Mouse (Mus musculus): ENCODE data around the gene Fgfr2. TPM values are rescaled to one million over a fixed set of nuclear protein-coding genes. Genes with fewer than 3 reads are reported as not detected.

The Fgfr2 gene
- polyA plus RNA-seq, 1 experiment from 2014 or later = 104 TPM

- no peak overlapping the region for H3K4me3 ChIP-seq (replicated peaks)
- H3K9me3 ChIP-seq = no peaks in the 10 kb centered on the region
- H3K4me1 ChIP-seq = peaks cover 32% of the 10 kb centered on the region
- H3K36me3 ChIP-seq = no peaks in the 10 kb centered on the region
- no peaks in the 10 kb centered on the region for H3K27me3 ChIP-seq (replicated peaks)
- no peak for ATAC-seq (ENCODE audit: insufficient read depth, low FRiP score, low read depth)
- H3K4me2 ChIP-seq = no peak overlapping the region
- H3K9ac ChIP-seq = no peak overlapping the region
- H3K27ac ChIP-seq = peak overlapping the region; percentile 27; the same call in 1 of the 2 replicates
- WGBS = 33% methylated on average over 7 of the region's 7 CpGs
Observed at GRCm38 (mm10) chr7:132781130-132781814, 341.9 kb downstream of the Fgfr2 start.

- Histone ChIP-seq H3K27me3 (replicated peaks) (no peaks in the 10 kb centered on the region), H3K27ac (peak overlapping the region; percentile 27; the same call in 1 of the 2 replicates), H3K9me3 (no peaks in the 10 kb centered on the region), H3K4me3 (replicated peaks) (no peak overlapping the region), H3K4me2 (no peak overlapping the region), H3K9ac (no peak overlapping the region), H3K36me3 (no peaks in the 10 kb centered on the region), H3K4me1 (peaks cover 28% of the 10 kb centered on the region)
- ATAC-seq (ENCODE audit: insufficient read depth, low FRiP score, low read depth) = no peak
- 45% methylated on average over 4 of the region's 4 CpGs for WGBS
Observed at GRCm38 (mm10) chr7:132780611-132781010, 342.5 kb downstream of the Fgfr2 start.

- peak; percentile 21; the same call in 1 of the 2 replicates for ATAC-seq (ENCODE audit: insufficient read depth, low FRiP score, low read depth)
- Histone ChIP-seq H3K4me3 (replicated peaks) (no peak overlapping the region), H3K4me2 (no peak overlapping the region), H3K4me1 (peaks cover 22% of the 10 kb centered on the region), H3K27ac (no peak overlapping the region), H3K27me3 (replicated peaks) (no peaks in the 10 kb centered on the region), H3K9ac (no peak overlapping the region), H3K9me3 (no peaks in the 10 kb centered on the region), H3K36me3 (no peaks in the 10 kb centered on the region)
- WGBS = 78% methylated on average over 13 of the region's 13 CpGs
Observed at GRCm38 (mm10) chr7:132778630-132779029, 344.5 kb downstream of the Fgfr2 start.

GRCm38 (mm10) chr7:132777728-132778453 is 345.3 kb downstream of the Fgfr2 start:
- no peak overlapping the region for H3K9ac ChIP-seq
- H3K9me3 ChIP-seq = no peaks in the 10 kb centered on the region
- peaks cover 22% of the 10 kb centered on the region for H3K4me1 ChIP-seq
- H3K27me3 ChIP-seq (replicated peaks) = no peaks in the 10 kb centered on the region
- no peak overlapping the region for H3K4me2 ChIP-seq
- H3K4me3 ChIP-seq (replicated peaks) = no peak overlapping the region
- ATAC-seq (ENCODE audit: insufficient read depth, low FRiP score, low read depth) = peak; percentile 79
- no peak overlapping the region for H3K27ac ChIP-seq
- WGBS = 77% methylated on average over 1 of the region's 1 CpGs
- H3K36me3 ChIP-seq = no peaks in the 10 kb centered on the region

GRCm38 (mm10) chr7:132777117-132777516 is 346.0 kb downstream of the Fgfr2 start:
- no peak overlapping the region for H3K4me3 ChIP-seq (replicated peaks)
- no peak overlapping the region for H3K9ac ChIP-seq
- 84% methylated on average over 7 of the region's 7 CpGs for WGBS
- no peaks in the 10 kb centered on the region for H3K9me3 ChIP-seq
- H3K36me3 ChIP-seq = no peaks in the 10 kb centered on the region
- peaks cover 20% of the 10 kb centered on the region for H3K4me1 ChIP-seq
- H3K27ac ChIP-seq = no peak overlapping the region
- no peaks in the 10 kb centered on the region for H3K27me3 ChIP-seq (replicated peaks)
- H3K4me2 ChIP-seq = no peak overlapping the region
- ATAC-seq (ENCODE audit: insufficient read depth, low FRiP score, low read depth) = no peak

- ATAC-seq (ENCODE audit: insufficient read depth, low FRiP score, low read depth) = peak; percentile 68; the same call in 1 of the 2 replicates
- H3K4me3 ChIP-seq (replicated peaks) = no peak overlapping the region
- H3K4me2 ChIP-seq = no peak overlapping the region
- no peak overlapping the region for H3K27ac ChIP-seq
- H3K9ac ChIP-seq = no peak overlapping the region
- WGBS = 77% methylated on average over 7 of the region's 7 CpGs
- H3K36me3 ChIP-seq = no peaks in the 10 kb centered on the region
- H3K27me3 ChIP-seq (replicated peaks) = no peaks in the 10 kb centered on the region
- H3K9me3 ChIP-seq = no peaks in the 10 kb centered on the region
- H3K4me1 ChIP-seq = peaks cover 14% of the 10 kb centered on the region
Observed at GRCm38 (mm10) chr7:132776338-132777111, 346.6 kb downstream of the Fgfr2 start.

- Histone ChIP-seq H3K4me1 (peaks cover 8% of the 10 kb centered on the region), H3K9me3 (no peaks in the 10 kb centered on the region), H3K27ac (no peak overlapping the region), H3K36me3 (no peaks in the 10 kb centered on the region), H3K9ac (no peak overlapping the region), H3K27me3 (replicated peaks) (no peaks in the 10 kb centered on the region), H3K4me3 (replicated peaks) (no peak overlapping the region), H3K4me2 (no peak overlapping the region)
- 93% methylated on average over 10 of the region's 10 CpGs for WGBS
- no peak for ATAC-seq (ENCODE audit: insufficient read depth, low FRiP score, low read depth)
Observed at GRCm38 (mm10) chr7:132775922-132776321, 347.2 kb downstream of the Fgfr2 start.

GRCm38 (mm10) chr7:132775333-132775732 is 347.8 kb downstream of the Fgfr2 start:
- H3K4me1 ChIP-seq = peaks cover 2% of the 10 kb centered on the region
- no peaks in the 10 kb centered on the region for H3K9me3 ChIP-seq
- no peak overlapping the region for H3K27ac ChIP-seq
- H3K4me3 ChIP-seq (replicated peaks) = no peak overlapping the region
- H3K9ac ChIP-seq = no peak overlapping the region
- no peak overlapping the region for H3K4me2 ChIP-seq
- no peaks in the 10 kb centered on the region for H3K36me3 ChIP-seq
- WGBS = 77% methylated on average over 5 of the region's 5 CpGs
- no peak for ATAC-seq (ENCODE audit: insufficient read depth, low FRiP score, low read depth)
- H3K27me3 ChIP-seq (replicated peaks) = no peaks in the 10 kb centered on the region

- ATAC-seq (ENCODE audit: insufficient read depth, low FRiP score, low read depth) = no peak
- no peak overlapping the region for H3K4me3 ChIP-seq (replicated peaks)
- no peaks in the 10 kb centered on the region for H3K27me3 ChIP-seq (replicated peaks)
- H3K36me3 ChIP-seq = no peaks in the 10 kb centered on the region
- no peak overlapping the region for H3K4me2 ChIP-seq
- H3K27ac ChIP-seq = no peak overlapping the region
- no peaks in the 10 kb centered on the region for H3K9me3 ChIP-seq
- H3K9ac ChIP-seq = no peak overlapping the region
- 0 out of 2 replicates have a peak, but pooled peaks cover 4% of the 10 kb centered on the region for H3K4me1 ChIP-seq
- WGBS = 76% methylated on average over 7 of the region's 7 CpGs
Observed at GRCm38 (mm10) chr7:132773011-132773705, 350.0 kb downstream of the Fgfr2 start.

- H3K27ac ChIP-seq = no peak overlapping the region
- no peak overlapping the region for H3K4me2 ChIP-seq
- no peaks in the 10 kb centered on the region for H3K27me3 ChIP-seq (replicated peaks)
- WGBS = 69% methylated on average over 5 of the region's 5 CpGs
- no peaks in the 10 kb centered on the region for H3K36me3 ChIP-seq
- H3K9me3 ChIP-seq = no peaks in the 10 kb centered on the region
- 0 out of 2 replicates have a peak, but pooled peaks cover 4% of the 10 kb centered on the region for H3K4me1 ChIP-seq
- H3K9ac ChIP-seq = no peak overlapping the region
- ATAC-seq (ENCODE audit: insufficient read depth, low FRiP score, low read depth) = peak; percentile 85
- H3K4me3 ChIP-seq (replicated peaks) = no peak overlapping the region
Observed at GRCm38 (mm10) chr7:132772440-132772839, 350.7 kb downstream of the Fgfr2 start.

GRCm38 (mm10) chr7:132768498-132769344 is 354.4 kb downstream of the Fgfr2 start:
- H3K9me3 ChIP-seq = no peaks in the 10 kb centered on the region
- no peak overlapping the region for H3K4me2 ChIP-seq
- peaks cover 13% of the 10 kb centered on the region for H3K4me1 ChIP-seq
- H3K27ac ChIP-seq = peak overlapping the region; percentile 48; the same call in 1 of the 2 replicates
- no peaks in the 10 kb centered on the region for H3K27me3 ChIP-seq (replicated peaks)
- peak; percentile 34; the same call in 1 of the 2 replicates for ATAC-seq (ENCODE audit: insufficient read depth, low FRiP score, low read depth)
- 74% methylated on average over 12 of the region's 12 CpGs for WGBS
- H3K9ac ChIP-seq = no peak overlapping the region
- H3K4me3 ChIP-seq (replicated peaks) = no peak overlapping the region
- no peaks in the 10 kb centered on the region for H3K36me3 ChIP-seq
